Mouse (Mus musculus) kidney, adult 2 months (tissue): Measurements from ENCODE around the gene Aig1.

Experiments used
- CTCF ChIP-seq: fragments of 200-500 bp; conservative IDR thresholded peaks from 2 replicates; pipeline ENCODE4 v1.5.1; 2011; ENCODE audit warnings: low read depth, mild to moderate bottlenecking, control low read depth, low read length, moderate library complexity, mixed read lengths; ENCODE audit not compliant: insufficient read depth, insufficient read length
- POLR2A ChIP-seq: fragments of 200-500 bp; IDR thresholded peaks from one replicate; pipeline ENCODE4 v1.6.1; 2011; ENCODE audit warnings: low read depth, low read length, control low read depth

DNA sequence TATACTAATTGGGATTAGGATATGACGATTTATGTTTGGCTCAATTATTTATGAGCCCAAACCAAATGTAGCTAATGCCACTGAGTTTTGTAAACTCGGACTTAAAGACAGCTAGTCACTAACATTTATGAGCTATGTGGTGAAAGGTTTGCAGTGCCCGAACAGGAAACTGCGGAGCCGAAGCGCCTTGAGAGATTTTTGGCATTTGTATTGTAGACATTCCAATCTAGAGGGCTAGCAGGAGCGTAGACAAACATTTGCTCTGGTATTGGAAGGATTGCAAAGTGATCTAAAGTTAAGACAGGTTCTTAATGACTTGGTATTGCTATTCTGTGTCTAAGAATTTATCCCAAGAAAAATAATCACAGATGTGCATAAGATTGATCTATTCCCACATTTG lies 12.3 kb downstream of the Aig1 start:
- TF ChIP-seq CTCF (no peak), POLR2A (no peak)
